In the genomic region with DNA sequence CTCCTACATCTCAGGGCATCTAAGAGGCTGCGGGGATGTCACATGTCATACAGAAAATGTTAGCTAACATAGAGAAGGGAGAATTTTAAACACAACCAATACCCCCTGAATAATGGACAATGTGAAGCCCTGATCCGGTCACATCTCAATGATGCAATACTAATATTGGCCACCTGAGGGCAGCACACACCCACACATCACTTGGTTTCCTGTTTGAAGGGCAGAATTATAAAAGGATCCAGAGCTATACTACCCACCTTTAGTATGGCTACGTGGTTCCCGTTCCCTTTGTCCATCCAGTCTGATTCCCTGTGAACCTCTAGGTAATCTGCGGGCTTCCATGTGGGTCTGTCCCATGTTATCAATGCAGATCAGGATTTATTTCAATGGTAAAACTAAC, we compare ENCODE assay signal across 9 mouse cellular contexts. TPM values are rescaled to one million over a fixed set of nuclear protein-coding genes. Genes with fewer than 3 reads are reported as not detected.
DNase-seq lines count a peak whose midpoint lies in the region; ATAC-seq and TF ChIP-seq lines count a peak whose summit lies in the region.
"Had no signal": no experiment of that assay in that cellular context is flagged by ENCODE, and none has a peak within 500 bp of the region (broad histone marks: within the 10 kb centered on the region; RNA-seq: fewer than 3 reads in every experiment).

No protein-coding gene starts in this region.

- 0 out of 2 replicates have a peak, but pooled peaks have one; percentile 27 for TF ChIP-seq CTCF in bone marrow, adult 2 months (IDR thresholded peaks at IDR 0.05; ENCODE audit: control insufficient read depth, insufficient read depth, low read length)
- TF ChIP-seq CTCF in embryonic fibroblast, embryonic 13.5 days (IDR thresholded peaks at IDR 0.05; ENCODE audit: borderline replicate concordance, insufficient read depth, low read length), result peak; percentile 56; the same call in 1 of the 2 replicates
- TF ChIP-seq CTCF in stomach, postnatal 0 days (IDR thresholded peaks at IDR 0.05; ENCODE audit: low read depth), result peak; percentile 92

- H3K9me3 ChIP-seq in kidney, embryonic 14.5 days (ENCODE audit: control insufficient read depth, low read length), result no peaks in the 10 kb centered on the region
- H3K9me3 ChIP-seq in hindbrain, embryonic 12.5 days (replicated peaks), result no peaks in the 10 kb centered on the region
- no peaks in the 10 kb centered on the region for H3K9me3 ChIP-seq in stomach, postnatal 0 days (ENCODE audit: control insufficient read depth, low read length)
- H3K9me3 ChIP-seq: embryonic facial prominence, embryonic 13.5 days had no signal

- H3K9ac ChIP-seq in kidney, embryonic 14.5 days (ENCODE audit: low read depth, low read length), result no peak overlapping the region
- H3K9ac ChIP-seq in hindbrain, embryonic 12.5 days, result no peak overlapping the region
- no peak overlapping the region for H3K9ac ChIP-seq in stomach, postnatal 0 days (ENCODE audit: low read length)
- H3K9ac ChIP-seq: embryonic facial prominence, embryonic 13.5 days had no signal

- ATAC-seq in kidney, embryonic 14.5 days (ENCODE audit: low FRiP score, low TSS enrichment), result no peak
- ATAC-seq in hindbrain, embryonic 12.5 days (ENCODE audit: low FRiP score), result peak; percentile 43
- peak; percentile 38; the same call in 1 of the 2 replicates for ATAC-seq in monocyte, adult 5-6 weeks (replicated peaks; ENCODE audit: insufficient number of reproducible peaks, low FRiP score, low TSS enrichment, poor library complexity, severe bottlenecking)
- ATAC-seq in stomach, postnatal 0 days (ENCODE audit: low FRiP score, low TSS enrichment), result no peak

- TF ChIP-seq POLR2A in bone marrow, adult 2 months (IDR thresholded peaks at IDR 0.05; ENCODE audit: borderline replicate concordance, control insufficient read depth, low read depth, low read length), result no peak
- no peak for TF ChIP-seq POLR2A in embryonic fibroblast, embryonic 13.5 days (IDR thresholded peaks at IDR 0.05; ENCODE audit: low read depth, low read length)

- H3K36me3 ChIP-seq in kidney, embryonic 14.5 days (ENCODE audit: control insufficient read depth, insufficient read depth, low read length), result no peaks in the 10 kb centered on the region
- no peaks in the 10 kb centered on the region for H3K36me3 ChIP-seq in hindbrain, embryonic 12.5 days
- no peaks in the 10 kb centered on the region for H3K36me3 ChIP-seq in stomach, postnatal 0 days (ENCODE audit: control insufficient read depth, insufficient read depth, low read length)
- H3K36me3 ChIP-seq: embryonic facial prominence, embryonic 13.5 days had no signal

- H3K27me3 ChIP-seq in kidney, embryonic 14.5 days (ENCODE audit: control insufficient read depth, insufficient read depth, low read length), result no peaks in the 10 kb centered on the region
- H3K27me3 ChIP-seq in hindbrain, embryonic 12.5 days, result peaks cover 17% of the 10 kb centered on the region
- H3K27me3 ChIP-seq in stomach, postnatal 0 days (ENCODE audit: control insufficient read depth, insufficient read depth, low read length), result no peaks in the 10 kb centered on the region

- intact Hi-C loops in left cerebral cortex, postnatal 14 days (cut with DNase I), result loop anchor here (1.0 to 10.0 kb wide), 3 partner anchors 163 to 375 kb away; no protein-coding TSS in a partner anchor

- H3K4me2 ChIP-seq in kidney, embryonic 14.5 days (replicated peaks; ENCODE audit: low read depth, low read length), result no peak overlapping the region
- H3K4me2 ChIP-seq in hindbrain, embryonic 12.5 days (replicated peaks), result no peak overlapping the region
- H3K4me2 ChIP-seq in stomach, postnatal 0 days (replicated peaks; ENCODE audit: low read depth), result no peak overlapping the region
- H3K4me2 ChIP-seq: embryonic facial prominence, embryonic 13.5 days had no signal

- DNase-seq in kidney, adult 18-20 months, result peak; percentile 65
- peak; percentile 73 to 86 for DNase-seq in left cerebral cortex, postnatal 14 days (ENCODE audit: low spot score in 2 of 2)
- DNase-seq in stomach, postnatal 0 days (ENCODE audit: low spot score), result peak; percentile 64

- H3K27ac ChIP-seq in kidney, embryonic 14.5 days (ENCODE audit: low read depth, low read length), result no peak overlapping the region
- H3K27ac ChIP-seq in bone marrow, adult 2 months (ENCODE audit: control insufficient read depth, insufficient read depth, low read depth, low read length, poor library complexity), result no peak overlapping the region
- H3K27ac ChIP-seq in embryonic fibroblast, embryonic 13.5 days (ENCODE audit: insufficient read depth, low read length), result no peak overlapping the region
- H3K27ac ChIP-seq in hindbrain, embryonic 12.5 days, result no peak overlapping the region
- H3K27ac ChIP-seq in stomach, postnatal 0 days (replicated peaks), result no peak overlapping the region
- H3K27ac ChIP-seq: embryonic facial prominence, embryonic 13.5 days had no signal

- H3K4me3 ChIP-seq in kidney, embryonic 14.5 days (ENCODE audit: low read length), result no peak overlapping the region
- no peak overlapping the region for H3K4me3 ChIP-seq in bone marrow, adult 2 months (replicated peaks; ENCODE audit: control insufficient read depth, low read depth, low read length)
- H3K4me3 ChIP-seq in embryonic fibroblast, embryonic 13.5 days (ENCODE audit: insufficient read depth, low read length), result no peak overlapping the region
- H3K4me3 ChIP-seq in hindbrain, embryonic 12.5 days, result no peak overlapping the region
- no peak overlapping the region for H3K4me3 ChIP-seq in stomach, postnatal 0 days (ENCODE audit: low read depth, low read length)
- H3K4me3 ChIP-seq: embryonic facial prominence, embryonic 13.5 days had no signal

- no peaks in the 10 kb centered on the region for H3K4me1 ChIP-seq in kidney, embryonic 14.5 days (ENCODE audit: control insufficient read depth, insufficient read depth, low read length)
- H3K4me1 ChIP-seq in bone marrow, adult 2 months (ENCODE audit: control insufficient read depth, insufficient read depth, low read length), result no peaks in the 10 kb centered on the region
- no peaks in the 10 kb centered on the region for H3K4me1 ChIP-seq in embryonic fibroblast, embryonic 13.5 days (ENCODE audit: control insufficient read depth, insufficient read depth, low read length)
- peaks cover 23% of the 10 kb centered on the region for H3K4me1 ChIP-seq in hindbrain, embryonic 12.5 days
- no peaks in the 10 kb centered on the region for H3K4me1 ChIP-seq in stomach, postnatal 0 days (replicated peaks; ENCODE audit: control insufficient read depth, insufficient read depth)
- H3K4me1 ChIP-seq: embryonic facial prominence, embryonic 13.5 days had no signal

- WGBS in kidney, embryonic 14.5 days, result 18% methylated on average over 5 of the region's 5 CpGs
- WGBS in bone marrow, adult 2 months, result 12% methylated on average over 5 of the region's 5 CpGs
- WGBS in hindbrain, embryonic 12.5 days, result 22% methylated on average over 5 of the region's 5 CpGs
- 18% methylated on average over 5 of the region's 5 CpGs for WGBS in stomach, postnatal 0 days

- no peak for TF ChIP-seq EP300 in stomach, postnatal 0 days (optimal IDR thresholded peaks at IDR 0.05)

RNA-seq across cellular contexts. Expression of a gene that starts 41.4 kb away (rescaled TPM):
- 0.11 TPM in 2 replicates for polyA plus RNA-seq in kidney, embryonic 14.5 days (2014; fragmentation: Nextera tagmentation; extraction: Ambion mirVana)
- not detected in 2 replicates for polyA plus RNA-seq in bone marrow, adult 2 months (2011; ENCODE audit: insufficient read depth, insufficient read length, low replicate concordance, missing spikeins)
- polyA plus RNA-seq in embryonic fibroblast, embryonic 13.5 days (2011; ENCODE audit: insufficient read length, low read depth, missing spikeins), result not detected in 2 replicates
- polyA plus RNA-seq in hindbrain, embryonic 12.5 days (2016; fragmentation: Nextera tagmentation; extraction: Ambion mirVana), result 4.6 and 5.4 TPM in 2 replicates
- 100 to 1,000 TPM; 104 to 112 TPM for total RNA-seq in left cerebral cortex, postnatal 14 days (2021)
- not detected in 3 replicates for total RNA-seq in monocyte, adult 5-6 weeks (2017)
- 0.35 TPM in 2 replicates for polyA plus RNA-seq in stomach, postnatal 0 days (2015; fragmentation: Nextera tagmentation; extraction: Ambion mirVana)

RNA-seq across cellular contexts. Expression of a gene that starts 47.2 kb away (rescaled TPM):
- 0.29 and 0.47 TPM in 2 replicates for polyA plus RNA-seq in kidney, embryonic 14.5 days (2014; fragmentation: Nextera tagmentation; extraction: Ambion mirVana)
- polyA plus RNA-seq in bone marrow, adult 2 months (2011; ENCODE audit: insufficient read depth, insufficient read length, low replicate concordance, missing spikeins), result 0.23 and 0.92 TPM in 2 replicates
- not detected in 2 replicates for polyA plus RNA-seq in embryonic fibroblast, embryonic 13.5 days (2011; ENCODE audit: insufficient read length, low read depth, missing spikeins)
- polyA plus RNA-seq in hindbrain, embryonic 12.5 days (2016; fragmentation: Nextera tagmentation; extraction: Ambion mirVana), result 12.1 and 12.4 TPM in 2 replicates
- 100 to 1,000 TPM; 603 to 682 TPM for total RNA-seq in left cerebral cortex, postnatal 14 days (2021)
- total RNA-seq in monocyte, adult 5-6 weeks (2017), result not detected in 3 replicates
- 0.33 and 0.35 TPM in 2 replicates for polyA plus RNA-seq in stomach, postnatal 0 days (2015; fragmentation: Nextera tagmentation; extraction: Ambion mirVana)

Comparison
In these comparisons a context has a peak if more than half of its experiments do, and no peak if none do; other contexts are left out.
1. ATAC-seq: peak in hindbrain, embryonic 12.5 days (single experiment) and monocyte, adult 5-6 weeks (single experiment); none in kidney, embryonic 14.5 days (single experiment) and stomach, postnatal 0 days (single experiment).
2. CTCF ChIP-seq: peak in every context shown above with its lines; median percentile 92 in stomach, postnatal 0 days; 56 in embryonic fibroblast, embryonic 13.5 days; 27 in bone marrow, adult 2 months.
3. Peak in every context shown above with its lines, with median percentiles within 50 percentile points of each other: DNase-seq.